Mouse (Mus musculus): Measurements from ENCODE around the gene Prdx5.
A peak's percentile ranks its signal among the peaks of the same experiment; 100 is the strongest.

The Prdx5 gene

DNA sequence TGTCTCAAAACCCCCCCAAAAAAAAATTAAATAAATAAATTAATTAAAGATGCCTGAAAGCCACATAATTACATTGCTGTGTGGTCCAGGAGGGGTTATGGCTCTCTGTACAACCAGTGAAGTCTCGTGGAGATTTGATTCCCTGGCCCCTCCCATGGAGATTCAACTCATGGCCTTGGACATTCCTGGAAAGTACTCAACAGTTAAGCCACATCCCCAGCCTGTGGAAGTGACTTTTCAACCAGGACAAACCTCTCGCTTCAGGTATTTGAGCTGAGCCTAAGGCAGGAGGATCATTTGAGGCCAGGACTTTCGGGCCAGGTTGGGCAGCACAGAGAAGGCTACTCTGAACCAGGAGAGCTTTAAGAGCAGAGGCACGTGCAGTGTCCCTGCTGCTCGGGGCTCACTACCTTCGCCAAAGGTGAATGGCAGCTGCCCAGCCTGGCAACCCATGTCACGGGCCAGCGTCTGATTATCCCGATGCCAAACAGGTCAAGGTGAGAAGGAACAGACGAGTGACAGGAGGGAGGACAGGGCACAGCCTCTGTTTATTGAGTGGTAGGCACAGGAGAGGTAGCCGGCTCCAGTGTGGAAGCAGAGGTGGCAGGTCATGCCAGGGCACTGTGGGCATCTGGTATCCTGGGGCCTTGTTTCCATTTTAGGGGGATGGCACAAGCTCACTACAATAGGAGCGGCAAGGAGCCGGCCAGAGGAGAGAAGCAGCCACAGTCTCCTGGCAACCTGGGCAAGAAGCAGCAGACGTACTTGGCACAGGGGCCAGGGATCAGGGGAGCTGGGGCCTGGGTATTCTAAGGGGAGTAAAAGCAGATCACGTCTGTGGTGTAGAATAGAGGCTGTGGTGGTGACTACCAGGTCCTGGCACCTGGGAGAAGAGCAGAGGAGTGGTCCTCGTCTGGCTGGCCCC is 27.9 kb upstream of the Prdx5 start:
- DNase-seq (ENCODE audit: low spot score in 2 of 2), result no peak

DNA sequence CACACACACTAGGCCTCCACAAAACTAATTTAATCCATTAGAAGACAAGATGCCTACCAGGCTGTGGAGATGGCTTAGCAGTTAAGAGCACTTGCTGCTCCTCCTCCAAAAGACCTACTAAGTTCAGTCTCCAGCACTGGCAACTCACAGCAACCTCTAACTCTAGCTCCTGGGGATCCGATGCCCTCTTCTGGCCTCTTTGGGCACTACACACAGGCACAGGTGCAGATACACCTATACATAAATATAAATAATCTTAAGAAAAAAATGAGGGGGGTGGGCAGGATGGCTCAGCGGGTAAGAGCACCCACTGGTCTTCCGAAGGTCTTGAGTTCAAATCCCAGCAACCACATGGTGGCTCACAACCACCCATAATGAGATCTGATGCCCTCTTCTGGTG is 26.4 kb upstream of the Prdx5 start:
- DNase-seq (ENCODE audit: low spot score in 2 of 2), result peak in 1 of 2 experiments; percentile 71

DNA sequence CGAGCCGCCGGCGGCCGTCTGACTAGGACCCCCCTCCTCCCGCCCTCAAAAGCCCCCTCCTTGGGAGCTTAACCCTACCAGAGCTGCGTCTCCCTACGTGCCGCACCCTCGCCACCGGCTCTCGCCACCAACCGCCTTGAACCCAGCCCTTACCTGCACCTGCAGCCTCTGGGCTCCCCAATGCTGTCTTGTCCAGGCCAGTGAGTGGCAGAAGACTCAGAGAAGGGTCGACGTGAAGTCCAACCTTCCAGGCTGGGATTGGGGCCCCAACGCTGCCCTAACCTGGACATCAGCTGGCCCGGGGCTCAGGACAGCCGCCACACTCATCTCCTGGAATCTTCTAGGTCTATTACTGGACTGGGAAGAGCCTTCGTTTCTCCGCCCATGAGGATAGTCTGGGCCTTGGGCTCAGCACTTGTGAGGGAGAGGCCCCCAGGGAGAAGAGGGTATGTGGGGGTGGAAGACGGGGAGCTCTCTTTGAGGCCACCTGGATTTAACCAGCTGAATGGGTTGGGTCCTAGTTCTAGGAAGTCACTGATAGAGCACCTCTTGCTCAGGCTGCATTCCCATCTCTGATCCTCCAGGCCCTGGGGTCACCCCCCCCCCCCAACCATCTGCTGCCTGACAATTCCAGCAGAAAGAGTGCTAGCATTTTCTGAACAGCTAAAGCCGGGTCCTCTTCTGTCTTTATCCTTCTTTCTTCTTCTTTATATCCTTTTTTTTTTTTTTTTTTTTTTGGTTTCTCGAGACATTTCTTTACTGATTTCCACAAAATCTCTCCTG is 24.5 kb upstream of the Prdx5 start, which contains the start of gene Kcnk4:
Gene Kcnk4, minus strand, starts transcription at position 321 of the 783 bp plus-strand sequence.
- DNase-seq (ENCODE audit: low spot score in 2 of 2), result no peak

DNA sequence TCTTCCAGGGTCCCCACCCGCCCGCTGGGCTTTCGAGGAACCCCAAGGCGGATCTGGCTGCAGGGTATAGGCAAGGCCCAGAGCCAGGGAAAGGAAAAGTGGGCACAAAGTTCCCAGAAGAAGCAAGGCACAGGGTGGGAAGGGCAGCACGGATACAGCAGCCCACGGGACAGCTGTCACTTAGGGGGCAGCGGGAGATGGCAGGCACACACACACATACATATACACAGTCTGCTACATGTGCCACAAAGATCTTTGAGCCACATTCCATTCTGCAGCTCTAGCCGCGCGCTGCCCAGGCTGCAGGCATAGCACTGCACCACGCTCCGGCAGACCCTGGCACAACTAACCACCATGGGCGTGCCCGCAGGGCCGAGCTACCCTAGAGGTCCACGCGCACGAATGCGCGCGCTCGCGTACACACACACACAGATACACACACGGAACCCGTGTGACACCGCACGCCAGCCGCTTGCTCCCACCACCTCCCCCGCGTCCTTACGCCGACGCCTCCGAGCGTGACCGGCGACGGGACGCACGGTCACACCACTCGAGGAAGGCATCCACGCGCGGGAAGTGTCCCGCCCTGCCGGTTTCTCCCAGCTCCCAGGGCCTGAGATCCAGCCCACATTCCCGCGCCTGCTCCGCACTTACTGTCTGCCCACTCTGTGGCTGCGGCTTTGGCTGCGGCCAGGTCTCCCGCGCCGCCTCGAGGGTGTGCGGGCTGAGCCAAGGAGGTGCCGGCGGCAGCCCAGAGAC is 23.7 kb upstream of the Prdx5 start:
- no peak for DNase-seq (ENCODE audit: low spot score in 2 of 2)

DNA sequence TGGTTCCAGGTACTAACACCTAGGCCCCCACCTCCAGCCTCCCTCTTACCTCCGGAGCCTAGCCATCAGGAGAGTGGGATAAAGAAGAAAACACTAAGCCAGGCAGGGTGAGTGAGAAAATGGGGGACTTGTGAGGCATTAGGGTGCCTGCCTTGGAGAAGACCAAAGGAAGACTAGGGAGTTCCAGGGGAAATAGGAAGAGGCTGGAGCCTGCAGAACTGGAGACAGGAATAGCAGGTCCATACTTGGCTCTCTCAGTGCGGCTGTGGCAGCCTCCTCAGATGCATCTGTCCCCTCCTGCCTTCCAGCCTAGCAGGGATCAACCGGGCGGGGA is 23.2 kb upstream of the Prdx5 start:
- DNase-seq (ENCODE audit: low spot score in 2 of 2), result no peak

DNA sequence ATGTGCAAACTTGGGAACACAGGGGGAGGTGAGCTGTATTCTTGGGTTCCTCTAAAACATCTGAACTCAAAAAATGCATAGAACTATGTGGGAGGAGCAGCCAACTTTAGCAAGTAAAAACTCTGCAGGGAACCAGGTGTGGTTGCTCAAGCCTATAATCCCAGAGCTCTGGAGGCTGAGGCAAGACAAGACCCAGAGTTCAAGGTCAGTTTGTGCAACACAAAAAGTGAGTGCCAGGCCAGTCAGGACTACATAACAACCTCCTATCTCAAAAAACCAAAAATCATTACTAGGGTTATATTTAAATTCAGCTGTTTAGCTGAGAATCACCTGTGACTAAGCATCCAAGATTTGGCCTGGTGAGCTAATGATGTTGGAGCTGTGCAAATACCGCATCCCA is 22.1 kb upstream of the Prdx5 start:
- DNase-seq (ENCODE audit: low spot score in 2 of 2), result no peak

DNA sequence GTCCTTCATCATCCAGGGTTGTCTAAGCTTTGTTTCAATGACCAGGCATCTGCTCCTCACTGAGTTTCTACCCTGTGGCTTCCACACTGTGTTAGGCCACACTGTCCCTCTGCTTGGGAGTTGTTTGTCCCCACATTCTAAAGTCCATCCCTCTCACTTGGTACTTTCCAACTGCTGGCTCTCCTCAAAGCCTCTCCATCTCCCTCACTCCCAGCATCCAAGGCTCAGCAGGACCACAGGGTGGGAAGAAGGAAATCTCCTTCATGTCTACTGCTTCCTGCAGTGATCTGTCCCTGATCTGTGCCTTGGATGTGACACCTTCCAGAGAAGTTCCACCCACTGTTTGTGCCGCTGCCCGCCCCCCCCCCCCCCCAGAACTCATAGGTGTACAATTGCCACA is 21.1 kb upstream of the Prdx5 start:
- DNase-seq (ENCODE audit: low spot score in 2 of 2), result no peak

DNA sequence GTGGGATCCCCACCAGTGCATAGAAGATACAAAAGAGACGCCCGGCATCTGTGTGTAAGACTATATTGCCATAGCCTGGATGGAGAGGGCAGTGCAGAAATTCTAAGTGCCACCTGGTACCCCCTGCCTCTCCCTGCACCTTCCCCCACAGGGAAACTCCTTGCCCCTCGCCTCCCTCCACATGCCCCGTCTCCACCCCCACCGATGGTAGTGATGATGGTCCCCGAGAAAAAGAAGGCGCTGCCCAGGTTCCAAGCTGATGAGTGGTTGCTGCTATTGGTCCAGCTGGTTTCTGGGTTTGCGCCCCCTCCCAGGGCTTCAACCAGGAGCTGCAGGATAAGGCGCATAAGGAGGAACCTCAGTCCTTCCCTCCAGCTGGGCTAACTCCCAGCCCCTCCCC is 18.2 kb upstream of the Prdx5 start:
- no peak for DNase-seq (ENCODE audit: low spot score in 2 of 2)

DNA sequence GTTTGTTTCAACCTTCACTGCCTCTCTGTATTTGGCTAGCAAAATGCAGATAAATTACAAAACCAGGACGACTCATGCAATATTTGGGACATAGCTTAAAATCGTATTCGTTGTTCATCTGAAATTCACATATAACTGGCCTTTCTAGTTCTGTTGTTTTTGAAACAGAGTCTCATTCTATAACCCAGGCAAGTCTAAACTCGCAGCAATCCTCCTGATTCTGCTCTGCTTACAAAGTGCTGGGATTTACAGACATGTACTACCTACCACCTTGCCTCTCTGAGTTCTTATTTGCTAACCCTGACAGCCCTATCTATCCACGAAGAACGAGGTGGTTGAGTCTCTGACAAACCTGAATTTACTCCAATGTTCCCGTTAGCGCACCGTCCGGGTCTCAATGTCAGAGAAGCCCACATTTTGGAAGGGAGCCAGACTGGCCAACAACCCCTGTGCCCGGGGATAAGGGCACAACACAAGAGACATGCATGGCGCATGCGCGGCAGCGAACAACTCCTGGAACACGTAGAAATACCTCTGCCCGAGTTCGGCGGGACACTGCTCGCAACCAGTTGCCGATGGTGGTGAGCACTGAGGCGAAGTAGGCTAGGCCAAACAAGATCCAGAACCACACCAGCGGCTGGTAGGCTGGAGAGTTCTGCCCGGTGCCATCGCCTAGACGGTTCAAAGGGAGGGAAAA is 16.8 kb upstream of the Prdx5 start:
- no peak for DNase-seq (ENCODE audit: low spot score in 2 of 2)

DNA sequence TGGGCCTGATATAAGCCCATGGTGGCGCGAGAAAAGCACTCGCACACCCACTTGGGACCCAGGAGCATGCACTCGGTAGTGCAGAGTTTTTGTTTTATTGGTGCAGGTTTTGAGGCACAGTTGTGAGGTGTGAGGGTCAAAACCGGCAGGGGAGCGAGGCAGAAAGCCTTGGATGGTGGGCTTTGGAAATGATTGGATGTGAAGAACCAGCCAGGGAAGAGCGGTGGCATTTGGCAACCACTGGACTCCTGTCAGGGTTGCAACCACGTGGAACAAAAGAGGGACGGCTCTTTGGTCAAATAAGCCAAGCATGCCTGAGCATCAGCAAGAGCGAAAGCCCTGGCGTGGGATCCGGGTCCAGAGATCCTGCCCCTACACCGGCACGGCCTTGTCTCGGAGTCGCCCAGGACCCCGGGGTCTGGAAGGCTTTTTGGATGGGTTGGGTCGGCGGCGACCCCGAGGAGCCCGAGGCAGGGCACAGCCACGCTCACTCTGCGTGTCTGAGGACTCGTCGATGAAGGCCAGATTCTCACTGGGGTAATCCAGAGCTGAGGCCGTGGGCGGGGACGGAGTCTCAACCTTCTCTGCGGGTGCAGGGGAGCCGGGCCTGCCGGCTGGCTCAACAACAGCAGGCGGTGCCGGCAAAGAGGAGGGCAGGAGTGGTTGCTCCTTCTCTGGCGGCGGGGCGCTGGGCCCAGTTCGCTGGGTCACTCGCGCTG is 15.9 kb upstream of the Prdx5 start:
- DNase-seq (ENCODE audit: low spot score in 2 of 2), result no peak

DNA sequence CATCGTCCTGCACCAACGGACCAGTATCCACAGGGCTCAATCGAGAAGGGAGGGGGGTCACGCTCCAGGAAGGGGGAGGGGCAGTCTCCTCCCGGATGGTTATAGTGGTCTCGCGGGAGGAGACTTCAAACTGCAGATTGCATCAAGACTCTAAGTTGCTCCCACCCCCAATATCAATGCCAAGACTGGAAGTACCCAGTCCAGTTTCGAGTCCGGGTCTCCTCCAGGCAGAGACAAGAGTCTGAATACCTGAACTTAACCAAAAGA is 15.3 kb upstream of the Prdx5 start, which contains the start of gene Catsperz:
Gene Catsperz, minus strand, starts transcription at position 74 of the 267 bp plus-strand sequence.
- DNase-seq (ENCODE audit: low spot score in 2 of 2), result no peak

DNA sequence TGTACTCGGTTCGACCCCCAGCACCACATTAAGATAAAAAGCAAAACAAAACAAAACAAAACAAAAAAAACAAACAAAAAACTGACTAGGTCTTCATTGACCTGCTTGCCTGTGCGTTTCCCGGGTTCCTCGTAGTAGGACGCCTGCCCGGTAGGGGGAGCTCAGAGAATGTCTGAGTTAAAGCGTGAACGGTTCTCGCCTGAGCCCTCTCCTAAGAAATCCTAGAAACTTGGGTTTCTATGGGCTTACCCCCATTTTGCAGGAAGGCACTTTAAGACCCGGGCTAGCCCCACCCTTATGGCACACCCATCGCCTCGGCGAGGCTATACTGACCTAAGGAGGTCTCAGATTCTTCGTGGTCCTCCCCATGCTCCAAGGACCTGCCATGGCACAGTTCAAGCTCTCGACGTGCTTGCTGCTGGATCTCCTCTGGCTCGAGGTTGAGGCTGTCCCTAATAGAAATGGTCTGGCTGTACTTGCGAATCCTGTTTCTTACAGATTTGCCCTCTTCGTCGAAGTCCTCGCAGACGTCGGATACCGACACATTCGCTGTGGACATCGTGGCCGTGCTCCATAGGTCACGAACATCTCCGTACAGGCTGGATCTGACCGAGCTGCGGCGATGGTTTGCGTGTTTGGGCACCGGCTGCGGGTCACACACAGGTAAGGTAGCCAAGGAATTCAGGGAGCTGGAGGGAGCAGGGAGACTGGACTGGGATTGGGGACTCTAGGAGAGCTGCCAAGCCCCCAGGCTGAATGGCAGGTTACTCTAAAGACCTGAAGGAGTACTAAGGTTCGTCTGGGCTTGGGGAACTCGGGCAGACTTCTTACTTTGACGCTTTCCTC is 14.8 kb upstream of the Prdx5 start:
- DNase-seq (ENCODE audit: low spot score in 2 of 2), result peak; percentile 81 to 92

DNA sequence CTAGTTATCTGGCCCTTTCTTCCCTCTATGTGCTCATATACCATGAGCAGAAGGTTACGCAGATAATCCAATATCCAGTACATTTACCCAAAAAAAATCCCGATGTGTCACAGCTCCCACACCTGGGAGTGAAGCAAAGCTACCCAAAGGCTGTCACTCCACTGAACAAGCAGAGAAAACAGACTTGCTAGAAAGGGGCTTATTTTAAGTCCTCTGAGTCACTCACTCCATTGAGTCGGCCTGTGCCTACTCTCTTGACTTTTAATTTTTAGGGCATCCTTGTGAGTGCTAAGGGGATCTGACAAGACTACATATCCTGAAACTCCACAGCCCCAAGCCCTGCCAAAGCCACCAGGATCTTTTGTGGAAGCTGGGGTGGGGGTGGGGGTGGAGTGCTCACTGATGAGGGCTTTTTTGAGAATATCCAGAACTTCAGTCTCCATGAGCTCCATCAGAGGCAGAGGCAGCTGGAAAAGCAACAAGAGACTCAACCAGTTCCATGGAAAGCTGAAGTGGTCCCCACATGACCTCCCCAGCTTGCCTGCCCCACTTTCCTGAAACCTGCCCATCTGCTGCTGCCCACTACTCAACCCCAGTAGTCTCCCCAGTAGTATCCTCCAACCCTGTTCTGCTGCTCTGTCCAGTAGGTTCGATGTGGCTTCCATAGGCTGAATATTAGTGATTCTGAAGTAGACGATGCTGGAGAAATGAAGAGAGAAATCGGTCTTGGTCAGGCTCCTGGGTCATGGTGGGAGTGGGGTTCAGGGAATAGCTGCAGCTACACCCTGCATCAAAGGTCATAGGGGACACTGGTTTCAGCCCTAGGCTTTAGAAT is 13.2 kb upstream of the Prdx5 start:
- no peak for DNase-seq (ENCODE audit: low spot score in 2 of 2)

DNA sequence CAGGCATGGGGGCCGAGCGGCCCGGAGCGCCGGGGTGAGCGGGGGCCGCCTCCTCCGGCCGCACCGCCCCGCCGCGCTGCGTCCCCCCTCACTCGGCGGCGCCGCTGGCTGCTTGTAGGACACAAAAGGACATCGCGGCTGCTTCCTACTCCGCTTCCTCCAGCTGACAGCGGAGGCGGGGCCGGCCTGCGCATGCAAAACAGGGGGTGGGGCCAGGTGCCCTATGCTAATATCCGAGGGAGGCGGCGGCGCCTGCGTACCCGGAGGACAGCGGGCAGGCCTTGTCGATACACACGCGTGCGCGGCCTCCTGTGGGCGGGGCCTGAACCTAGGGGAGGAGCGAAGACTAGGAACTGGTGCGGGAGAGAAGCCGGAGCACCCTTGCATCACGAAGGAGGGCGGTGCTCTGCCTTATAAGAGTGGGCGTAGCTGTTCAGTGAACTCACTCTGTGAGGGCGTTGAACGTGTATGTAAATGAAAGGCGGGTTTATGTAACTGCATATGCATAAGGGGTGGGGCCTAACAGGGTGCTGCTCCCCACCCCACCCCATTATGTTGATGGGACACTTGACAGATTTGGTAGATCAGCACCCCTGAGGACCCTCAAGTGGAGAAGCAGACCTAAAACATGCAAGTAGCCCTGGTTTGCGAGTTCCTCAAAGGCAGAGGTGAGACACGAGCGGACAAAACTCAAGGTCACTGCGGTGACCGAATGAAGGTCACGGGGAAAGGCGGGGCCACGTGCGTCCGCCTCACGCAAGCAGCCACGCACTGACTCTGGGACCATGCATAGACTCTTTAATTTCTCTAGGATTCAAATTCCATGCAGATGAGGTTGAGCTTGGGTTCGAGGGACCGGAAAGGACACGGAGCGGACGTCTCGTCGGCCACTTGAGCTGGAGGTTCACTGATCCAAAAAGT is 12.0 kb upstream of the Prdx5 start, which contains the start of gene Esrra:
Gene Esrra, minus strand, starts transcription at position 167 of the 921 bp plus-strand sequence.
- peak; percentile 99 to 100 for DNase-seq (ENCODE audit: low spot score in 2 of 2)

DNA sequence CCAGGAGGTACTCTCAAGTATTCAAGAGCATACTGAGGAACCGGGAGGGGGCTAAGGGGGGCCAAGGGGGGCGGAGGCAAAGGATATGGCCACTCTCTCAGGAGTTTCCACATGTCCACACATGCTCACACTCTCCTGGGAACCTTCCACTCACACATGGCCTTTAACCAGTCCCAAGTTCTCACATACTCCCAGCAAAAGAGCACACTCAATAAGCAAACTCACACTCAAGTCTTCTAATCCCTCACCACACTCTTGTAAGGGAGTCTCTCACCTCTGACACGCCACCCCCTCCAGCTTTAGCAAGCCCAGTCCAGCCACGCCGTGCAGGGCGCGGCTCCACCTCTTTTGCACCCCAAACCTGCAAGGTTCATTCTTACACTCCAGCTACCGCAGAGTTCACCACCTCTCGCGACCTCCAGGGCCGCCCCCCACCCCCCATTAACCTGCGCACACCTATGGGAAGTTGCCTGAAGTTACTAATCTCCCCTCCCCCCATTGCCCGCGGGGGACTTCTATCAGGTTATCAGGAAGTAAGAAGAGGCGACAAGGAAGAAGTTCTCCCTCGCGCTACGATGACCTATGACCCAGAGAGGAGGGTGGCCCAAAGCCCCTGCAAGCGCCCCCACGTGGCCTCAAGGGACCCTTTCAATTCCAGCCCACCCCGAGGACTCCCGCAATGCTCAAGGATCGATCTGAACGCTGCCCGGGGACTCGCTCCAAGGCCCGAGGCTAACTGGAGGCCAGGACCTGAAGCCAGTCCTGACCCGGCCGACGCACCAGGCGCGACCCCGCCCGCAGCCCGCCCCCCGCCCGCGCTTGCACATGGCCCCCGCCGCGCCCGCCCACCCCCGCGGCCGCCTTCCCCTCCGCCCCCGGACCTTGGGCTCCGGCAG is 11.1 kb upstream of the Prdx5 start:
- DNase-seq (ENCODE audit: low spot score in 2 of 2), result peak; percentile 56 to 63

DNA sequence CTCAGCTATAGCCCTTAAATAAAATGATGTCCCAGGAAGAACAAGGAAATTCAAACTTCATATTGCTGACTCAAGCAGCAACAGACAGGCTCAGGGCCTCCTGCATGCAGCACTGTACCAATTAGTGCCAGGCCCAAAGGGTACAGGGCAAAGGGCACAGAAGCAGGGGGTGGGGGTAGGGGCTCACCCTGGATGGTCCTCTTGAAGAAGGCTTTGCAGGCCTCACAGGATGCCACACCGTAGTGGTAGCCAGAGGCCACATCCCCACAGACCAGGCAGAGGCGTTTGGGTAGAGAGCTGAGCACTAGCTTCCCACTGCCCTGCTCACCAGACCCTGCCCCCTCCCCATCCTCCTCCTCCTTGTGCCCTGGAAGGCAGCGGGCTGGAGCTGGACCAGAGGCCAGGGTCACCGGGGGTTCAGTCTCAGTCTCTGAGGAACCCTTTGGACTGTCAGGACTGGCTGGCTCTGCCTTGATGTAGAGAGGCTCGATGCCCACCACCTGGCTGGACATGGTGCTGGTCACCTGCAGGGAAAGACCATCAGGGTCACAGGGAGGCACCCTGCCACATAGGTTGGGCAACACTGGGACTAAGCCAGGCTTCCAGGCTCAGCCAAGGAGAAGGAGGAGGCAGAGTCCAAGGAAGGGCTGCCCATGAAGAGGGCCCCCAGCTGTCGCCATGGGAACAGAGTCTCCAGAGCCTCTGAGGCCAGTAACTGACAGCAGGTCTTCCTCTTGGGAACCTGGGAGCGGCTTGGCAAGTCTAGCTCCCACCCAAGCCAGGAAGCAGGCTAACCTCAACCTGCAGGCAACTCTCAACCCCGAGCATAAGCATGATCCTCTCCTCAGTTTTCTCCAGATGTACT is 10.2 kb upstream of the Prdx5 start:
- no peak for DNase-seq (ENCODE audit: low spot score in 2 of 2)

All from spleen, postnatal 10 days (tissue).